Mouse (Mus musculus): ENCODE measurements around the gene Fhad1. TPM values are rescaled to one million over a fixed set of nuclear protein-coding genes. Genes with fewer than 3 reads are reported as not detected.

Fhad1 gene
- polyA plus RNA-seq, 2 experiments: 0.11 to 0.23 TPM

GRCm38 (mm10) chr4:141900421-141900820, 114.5 kb downstream of the Fhad1 start:
- Histone ChIP-seq H3K36me3 (replicated peaks; ENCODE audit: control insufficient read depth, insufficient read depth, low read depth) (no peaks in the 10 kb centered on the region), H3K9ac (replicated peaks) (no peak overlapping the region), H3K4me2 (ENCODE audit: low read depth) (no peak overlapping the region), H3K4me1 (replicated peaks; ENCODE audit: control insufficient read depth in 2 of 2, insufficient read depth in 2 of 2, low read length in 1 of 2) (peaks cover 0 to 4% of the 10 kb centered on the region in 2 experiments; a peak in 3 of 4 replicates), H3K27ac (no peak overlapping the region), H3K9me3 (ENCODE audit: control insufficient read depth, low read length) (no peaks in the 10 kb centered on the region), H3K4me3 (ENCODE audit: insufficient read depth in 1 of 2, low read depth in 2 of 2, low read length in 2 of 2) (no peak overlapping the region), H3K27me3 (ENCODE audit: control insufficient read depth, insufficient read depth, low read length) (no peaks in the 10 kb centered on the region; the same call in 1 of the 2 replicates)
- TF ChIP-seq EP300 (IDR thresholded peaks at IDR 0.05; ENCODE audit: low read depth) (no peak), CTCF (IDR thresholded peaks at IDR 0.05; ENCODE audit: low read depth) (no peak)
- DNase-seq (ENCODE audit: low read depth in 3 of 3, low spot score in 3 of 3) (no peak), ATAC-seq (ENCODE audit: insufficient read depth) (no peak)
- 61% methylated on average over 11 of the region's 11 CpGs for WGBS (ENCODE audit: insufficient replicate concordance)

DNA sequence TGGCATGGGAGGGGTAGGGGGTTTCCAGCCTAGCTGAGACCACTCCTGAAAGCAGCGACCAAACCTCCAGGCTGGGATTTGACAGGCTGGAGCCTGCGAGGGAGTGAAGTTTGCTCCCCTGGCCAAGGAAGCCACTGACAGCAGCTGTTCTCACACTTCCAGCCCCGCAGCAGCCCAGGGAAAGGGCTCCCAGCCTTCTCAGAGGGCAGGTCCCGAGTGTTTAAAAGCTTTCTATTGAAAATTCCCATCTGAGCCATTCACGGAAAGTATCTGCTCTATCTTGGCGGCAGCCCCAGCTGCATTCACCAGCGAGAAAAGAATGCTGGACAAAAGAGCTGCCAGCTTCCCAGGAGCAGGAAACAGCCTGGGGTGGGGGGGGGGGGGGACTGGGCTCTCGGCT, 114.9 kb downstream of the Fhad1 start:
- Histone ChIP-seq H3K4me3 (ENCODE audit: insufficient read depth in 1 of 2, low read depth in 2 of 2, low read length in 2 of 2) (no peak overlapping the region), H3K27me3 (ENCODE audit: control insufficient read depth, insufficient read depth, low read length) (no peaks in the 10 kb centered on the region; the same call in 1 of the 2 replicates), H3K9me3 (ENCODE audit: control insufficient read depth, low read length) (no peaks in the 10 kb centered on the region), H3K9ac (replicated peaks) (no peak overlapping the region), H3K36me3 (replicated peaks; ENCODE audit: control insufficient read depth, insufficient read depth, low read depth) (no peaks in the 10 kb centered on the region), H3K4me2 (ENCODE audit: low read depth) (no peak overlapping the region), H3K27ac (no peak overlapping the region), H3K4me1 (replicated peaks; ENCODE audit: control insufficient read depth in 2 of 2, insufficient read depth in 2 of 2, low read length in 1 of 2) (peaks cover 0 to 7% of the 10 kb centered on the region in 2 experiments; a peak in 3 of 4 replicates)
- ATAC-seq (ENCODE audit: insufficient read depth) (no peak), DNase-seq (ENCODE audit: low read depth in 3 of 3, low spot score in 3 of 3) (no peak)
- 23% methylated on average over 8 of the region's 8 CpGs for WGBS (ENCODE audit: insufficient replicate concordance)
- TF ChIP-seq EP300 (IDR thresholded peaks at IDR 0.05; ENCODE audit: low read depth) (no peak), CTCF (IDR thresholded peaks at IDR 0.05; ENCODE audit: low read depth) (no peak)

GRCm38 (mm10) chr4:141898905-141899304, 116.0 kb downstream of the Fhad1 start:
- Histone ChIP-seq H3K36me3 (replicated peaks; ENCODE audit: control insufficient read depth, insufficient read depth, low read depth) (no peaks in the 10 kb centered on the region), H3K27ac (no peak overlapping the region), H3K9me3 (ENCODE audit: control insufficient read depth, low read length) (no peaks in the 10 kb centered on the region), H3K4me1 (replicated peaks; ENCODE audit: control insufficient read depth in 2 of 2, insufficient read depth in 2 of 2, low read length in 1 of 2) (peaks cover 0 to 7% of the 10 kb centered on the region in 2 experiments; a peak in 3 of 4 replicates), H3K4me2 (ENCODE audit: low read depth) (no peak overlapping the region), H3K9ac (replicated peaks) (no peak overlapping the region), H3K27me3 (ENCODE audit: control insufficient read depth, insufficient read depth, low read length) (no peaks in the 10 kb centered on the region; the same call in 1 of the 2 replicates), H3K4me3 (ENCODE audit: insufficient read depth in 1 of 2, low read depth in 2 of 2, low read length in 2 of 2) (no peak overlapping the region)
- DNase-seq (ENCODE audit: low read depth in 3 of 3, low spot score in 3 of 3) (no peak), ATAC-seq (ENCODE audit: insufficient read depth) (no peak)
- WGBS (ENCODE audit: insufficient replicate concordance): 57% methylated on average over 8 of the region's 8 CpGs
- TF ChIP-seq EP300 (IDR thresholded peaks at IDR 0.05; ENCODE audit: low read depth) (no peak), CTCF (IDR thresholded peaks at IDR 0.05; ENCODE audit: low read depth) (no peak)

- DNase-seq (ENCODE audit: low read depth in 3 of 3, low spot score in 3 of 3) (no peak), ATAC-seq (ENCODE audit: insufficient read depth) (no peak)
- Histone ChIP-seq H3K27ac (no peak overlapping the region), H3K9ac (replicated peaks) (no peak overlapping the region), H3K36me3 (replicated peaks; ENCODE audit: control insufficient read depth, insufficient read depth, low read depth) (no peaks in the 10 kb centered on the region), H3K4me2 (ENCODE audit: low read depth) (no peak overlapping the region), H3K27me3 (ENCODE audit: control insufficient read depth, insufficient read depth, low read length) (no peaks in the 10 kb centered on the region; the same call in 1 of the 2 replicates), H3K4me1 (replicated peaks; ENCODE audit: control insufficient read depth in 2 of 2, insufficient read depth in 2 of 2, low read length in 1 of 2) (peaks cover 0 to 7% of the 10 kb centered on the region in 2 experiments; a peak in 3 of 4 replicates), H3K4me3 (ENCODE audit: insufficient read depth in 1 of 2, low read depth in 2 of 2, low read length in 2 of 2) (no peak overlapping the region), H3K9me3 (ENCODE audit: control insufficient read depth, low read length) (no peaks in the 10 kb centered on the region)
- TF ChIP-seq CTCF (IDR thresholded peaks at IDR 0.05; ENCODE audit: low read depth): no peak
- no peak for TF ChIP-seq EP300 (IDR thresholded peaks at IDR 0.05; ENCODE audit: low read depth)
- 64% methylated on average over 3 of the region's 3 CpGs for WGBS (ENCODE audit: insufficient replicate concordance)
These were observed 117.0 kb downstream of the Fhad1 start for GRCm38 (mm10) chr4:141897838-141898237.

- Histone ChIP-seq H3K9ac (replicated peaks) (no peak overlapping the region), H3K27ac (no peak overlapping the region), H3K4me2 (ENCODE audit: low read depth) (no peak overlapping the region), H3K9me3 (ENCODE audit: control insufficient read depth, low read length) (no peaks in the 10 kb centered on the region), H3K4me1 (replicated peaks; ENCODE audit: control insufficient read depth in 2 of 2, insufficient read depth in 2 of 2, low read length in 1 of 2) (peaks cover 0 to 7% of the 10 kb centered on the region in 2 experiments; a peak in 3 of 4 replicates), H3K27me3 (ENCODE audit: control insufficient read depth, insufficient read depth, low read length) (no peaks in the 10 kb centered on the region; the same call in 1 of the 2 replicates), H3K36me3 (replicated peaks; ENCODE audit: control insufficient read depth, insufficient read depth, low read depth) (no peaks in the 10 kb centered on the region), H3K4me3 (ENCODE audit: insufficient read depth in 1 of 2, low read depth in 2 of 2, low read length in 2 of 2) (no peak overlapping the region)
- TF ChIP-seq EP300 (IDR thresholded peaks at IDR 0.05; ENCODE audit: low read depth) (no peak), CTCF (IDR thresholded peaks at IDR 0.05; ENCODE audit: low read depth) (no peak)
- DNase-seq (ENCODE audit: low read depth in 3 of 3, low spot score in 3 of 3) (no peak), ATAC-seq (ENCODE audit: insufficient read depth) (no peak)
- WGBS (ENCODE audit: insufficient replicate concordance): 74% methylated on average over 6 of the region's 6 CpGs
These were observed 117.7 kb downstream of the Fhad1 start for GRCm38 (mm10) chr4:141897225-141897624.

Data from liver, embryonic 14.5 days (tissue).